Mouse (Mus musculus) liver, postnatal 0 days (tissue): ENCODE results near the gene Ms4a2.

Experiments
- CTCF ChIP-seq: sonication (generic); IDR thresholded peaks from 2 replicates; pipeline ENCODE4 v1.5.1; 2016; ENCODE audit warnings: antibody characterized with exemption, low read depth
- EP300 ChIP-seq: IDR thresholded peaks from 2 replicates; pipeline ENCODE4 v1.6.1; 2016; ENCODE audit warnings: antibody characterized with exemption, low read depth, mild to moderate bottlenecking

DNA sequence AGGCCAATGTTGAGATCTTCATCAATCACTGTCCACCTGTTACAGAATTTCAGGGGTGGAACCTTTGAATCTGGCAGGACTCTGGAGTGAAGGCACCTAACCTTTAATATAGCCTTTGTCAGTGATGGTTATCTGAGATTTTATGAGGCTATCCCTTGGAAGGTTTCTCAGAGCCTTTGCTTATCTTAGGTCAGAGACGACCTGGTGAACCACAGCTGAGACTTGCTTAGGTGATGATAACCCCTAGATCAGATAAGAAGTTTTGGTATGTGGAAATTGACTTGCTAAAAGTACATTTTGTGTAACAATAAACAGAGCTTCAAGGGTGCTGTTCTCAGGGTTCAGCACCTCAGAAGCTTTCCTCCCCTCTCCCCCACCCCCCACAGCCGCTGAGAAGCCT, 11.2 kb downstream of the Ms4a2 start:
- no peak for TF ChIP-seq CTCF
- no peak for TF ChIP-seq EP300
